Mouse (Mus musculus) gonadal fat pad, adult 2 months (tissue): ENCODE measurements around the gene Zdhhc24. TPM values are rescaled to one million over a fixed set of nuclear protein-coding genes. Genes with fewer than 3 reads are reported as not detected.
A peak's percentile ranks its signal among the peaks of the same experiment; 100 is the strongest.

Experiments used
- DNase-seq: peaks from one replicate; pipeline ENCODE4 v3.0.0-alpha.2; 2012; ENCODE audit warnings: low read depth
- polyA plus RNA-seq: library from polyadenylated mRNA; depleted of rRNA; stranded (reverse); fragments of >200 nt; gene quantifications from 2 replicates; pipeline ENCODE4 v1.2.3, GENCODE M21; 2012

Zdhhc24 gene
- polyA plus RNA-seq, 1 experiment = 38.7 TPM

DNA sequence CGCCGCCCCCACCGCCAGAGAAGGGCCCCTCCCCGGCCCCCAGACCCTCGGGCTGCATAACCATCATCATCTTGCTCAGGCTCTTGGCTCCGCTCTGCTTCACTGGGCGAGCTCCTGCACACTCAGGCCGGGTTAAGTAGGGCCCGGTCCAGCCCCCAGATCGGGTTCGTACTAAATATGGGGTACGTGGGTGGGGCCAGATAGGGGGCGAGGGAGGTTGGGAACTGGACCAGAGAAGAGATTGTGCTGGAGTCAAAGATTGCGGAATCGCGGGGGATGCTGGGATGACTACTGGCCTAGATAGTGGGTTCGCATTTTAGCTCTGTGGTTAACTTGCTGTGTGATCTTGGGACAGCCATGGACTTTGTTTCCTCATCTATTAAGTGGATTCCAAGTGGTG lies 683 bp upstream of the Zdhhc24 start, which contains the start of gene Actn3:
Gene Actn3, minus strand, starts transcription at position 125 of the 400 bp plus-strand sequence.
- DNase-seq = no peak

DNA sequence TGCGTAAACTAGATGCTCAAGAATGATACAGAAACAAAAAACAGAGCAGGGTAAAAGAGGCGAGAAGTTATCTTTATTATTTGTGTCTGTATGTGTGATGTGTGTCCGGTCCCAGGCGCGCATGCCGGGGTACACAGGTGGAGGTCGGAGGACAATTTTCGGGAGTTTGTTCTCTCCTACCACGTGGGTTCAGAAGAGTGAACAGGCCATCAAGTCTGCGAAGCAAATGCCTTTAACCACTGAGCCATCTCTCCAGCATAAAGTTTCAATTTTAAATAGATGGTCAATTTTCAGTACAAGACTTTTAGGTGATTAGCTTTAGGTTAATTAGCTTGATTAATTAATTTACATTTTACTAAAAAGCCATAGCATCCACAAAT lies 846 bp downstream of the Zdhhc24 start:
- DNase-seq = no peak

DNA sequence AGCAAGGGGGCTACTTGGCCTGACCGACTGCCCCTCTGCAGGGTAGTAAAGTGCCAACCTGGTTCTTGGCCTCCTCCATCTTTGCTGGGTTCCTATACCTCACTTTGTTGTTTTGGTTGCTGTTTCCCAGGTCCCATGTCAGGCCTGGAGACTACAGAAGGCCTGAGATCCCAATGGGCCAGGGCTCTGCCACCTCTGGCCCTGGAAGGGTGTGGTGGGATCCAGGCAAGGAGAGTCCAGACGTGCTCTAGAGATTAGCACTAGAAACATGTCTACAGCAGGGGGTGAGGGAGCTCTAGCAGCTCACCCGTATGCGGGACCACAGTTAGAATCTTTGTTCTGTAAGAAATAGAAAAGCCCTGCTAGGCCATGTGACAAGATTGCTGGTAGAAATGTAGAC lies 5.5 kb downstream of the Zdhhc24 start:
- no peak for DNase-seq

DNA sequence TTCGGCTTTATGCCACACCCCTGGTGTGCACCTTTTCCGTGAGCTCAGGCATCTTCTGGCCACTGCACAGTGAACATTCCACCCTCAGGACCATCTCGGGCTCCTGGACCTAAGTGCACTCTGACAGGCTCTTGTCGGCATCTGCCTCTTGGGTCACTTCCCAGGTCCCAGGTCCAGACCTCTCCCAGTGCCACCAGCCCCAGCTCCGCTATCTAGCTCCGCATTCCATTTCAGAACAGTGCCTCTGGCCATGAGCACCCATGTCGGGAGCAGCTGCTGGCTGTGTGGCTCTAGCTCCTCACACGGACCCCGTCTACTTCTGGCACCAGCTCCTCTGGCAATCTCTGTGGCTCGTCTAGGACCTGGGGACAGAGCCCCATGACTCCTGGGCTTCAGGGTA lies 11.3 kb downstream of the Zdhhc24 start:
- no peak for DNase-seq

DNA sequence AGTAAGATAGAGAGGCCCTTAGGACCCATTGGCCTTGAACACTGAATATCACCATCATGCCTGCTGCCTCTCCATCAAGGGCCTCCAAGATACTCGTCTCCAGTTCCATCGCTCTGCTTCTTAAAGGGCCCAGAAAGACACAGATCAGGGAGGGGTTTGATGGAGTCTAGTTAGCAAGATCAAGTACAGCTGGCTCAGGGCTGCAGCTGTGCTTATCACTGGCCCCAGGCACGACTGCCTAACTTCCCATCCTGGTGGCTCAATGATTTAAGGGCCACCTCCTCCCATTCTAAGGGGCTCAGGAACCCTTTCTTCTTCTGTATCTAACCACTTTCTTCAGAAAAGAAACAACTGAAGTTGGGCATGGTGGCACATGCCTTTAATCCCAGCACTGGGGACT lies 13.3 kb downstream of the Zdhhc24 start:
- no peak for DNase-seq

DNA sequence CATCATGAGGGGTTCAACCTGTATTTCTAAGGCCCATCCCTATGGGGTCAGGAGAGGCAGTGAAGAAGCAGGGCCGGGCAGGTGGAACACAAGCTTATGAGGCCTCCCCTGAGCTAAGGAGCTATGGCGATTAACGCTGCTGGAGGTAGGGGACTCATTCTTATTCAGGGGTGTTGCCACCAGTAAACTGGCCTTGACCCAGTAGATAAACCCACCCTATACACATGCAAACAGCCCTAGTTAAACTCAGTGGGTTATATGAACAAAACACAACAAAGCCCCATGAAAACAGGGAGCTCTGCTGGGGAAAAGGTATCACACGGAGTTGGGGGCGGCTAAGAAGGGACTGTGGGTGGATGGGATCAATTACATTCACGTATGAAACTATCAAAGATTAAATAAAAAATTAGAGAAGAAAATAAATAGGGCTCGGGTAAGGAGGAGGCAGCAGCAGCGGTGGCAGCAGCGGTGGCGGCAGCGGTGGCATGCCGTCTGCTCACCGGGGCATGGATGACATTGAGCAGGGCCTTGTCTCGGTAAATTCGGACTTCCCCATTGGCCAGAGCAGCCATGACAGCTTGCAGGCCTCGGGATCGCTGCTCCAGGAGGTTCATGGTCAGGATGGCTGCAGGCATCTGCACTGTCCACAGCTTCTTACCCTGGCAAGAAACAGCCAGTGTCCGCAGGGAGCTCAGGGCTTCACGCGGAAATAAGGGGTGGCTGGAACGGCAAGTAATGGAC lies 18.5 kb downstream of the Zdhhc24 start:
- DNase-seq = no peak

DNA sequence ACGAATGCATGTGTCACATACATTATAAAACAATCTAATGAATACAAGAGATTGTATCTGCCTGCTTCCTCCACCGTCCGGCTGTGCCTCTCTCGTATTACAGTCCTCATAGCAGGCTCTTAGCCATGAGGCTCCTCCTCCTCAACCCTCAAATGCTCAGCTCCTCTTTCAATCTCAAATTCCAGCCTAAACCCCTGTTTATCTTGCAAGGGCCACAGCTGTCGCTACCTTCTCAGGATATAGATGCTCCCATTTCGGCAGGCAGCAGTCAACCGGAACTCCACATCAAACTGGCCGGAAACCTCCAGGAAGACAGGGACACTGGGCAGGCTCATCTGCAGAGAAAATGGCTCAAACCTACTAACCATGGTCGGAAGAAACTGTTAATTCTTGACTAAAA lies 20.5 kb downstream of the Zdhhc24 start:
- DNase-seq = no peak

DNA sequence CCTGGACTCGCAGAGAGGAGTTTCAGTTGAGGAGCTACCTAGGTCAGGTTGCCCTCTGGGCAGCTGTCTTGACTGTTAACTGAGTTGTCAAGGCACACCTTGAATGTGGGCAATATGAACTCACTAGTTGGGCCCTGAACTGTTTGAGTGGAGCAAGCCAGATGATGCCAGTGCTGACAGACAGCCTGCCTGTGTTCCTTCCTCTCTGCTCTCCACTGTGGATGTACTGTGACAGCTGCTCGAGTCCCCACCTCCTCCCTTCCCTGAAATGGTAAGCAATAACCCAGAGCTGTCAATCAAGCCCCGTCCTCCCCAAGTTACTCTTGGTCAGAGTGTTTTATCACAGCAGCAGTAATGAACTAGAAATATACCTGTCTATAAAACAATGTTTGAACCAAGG lies 21.4 kb downstream of the Zdhhc24 start:
- no peak for DNase-seq

DNA sequence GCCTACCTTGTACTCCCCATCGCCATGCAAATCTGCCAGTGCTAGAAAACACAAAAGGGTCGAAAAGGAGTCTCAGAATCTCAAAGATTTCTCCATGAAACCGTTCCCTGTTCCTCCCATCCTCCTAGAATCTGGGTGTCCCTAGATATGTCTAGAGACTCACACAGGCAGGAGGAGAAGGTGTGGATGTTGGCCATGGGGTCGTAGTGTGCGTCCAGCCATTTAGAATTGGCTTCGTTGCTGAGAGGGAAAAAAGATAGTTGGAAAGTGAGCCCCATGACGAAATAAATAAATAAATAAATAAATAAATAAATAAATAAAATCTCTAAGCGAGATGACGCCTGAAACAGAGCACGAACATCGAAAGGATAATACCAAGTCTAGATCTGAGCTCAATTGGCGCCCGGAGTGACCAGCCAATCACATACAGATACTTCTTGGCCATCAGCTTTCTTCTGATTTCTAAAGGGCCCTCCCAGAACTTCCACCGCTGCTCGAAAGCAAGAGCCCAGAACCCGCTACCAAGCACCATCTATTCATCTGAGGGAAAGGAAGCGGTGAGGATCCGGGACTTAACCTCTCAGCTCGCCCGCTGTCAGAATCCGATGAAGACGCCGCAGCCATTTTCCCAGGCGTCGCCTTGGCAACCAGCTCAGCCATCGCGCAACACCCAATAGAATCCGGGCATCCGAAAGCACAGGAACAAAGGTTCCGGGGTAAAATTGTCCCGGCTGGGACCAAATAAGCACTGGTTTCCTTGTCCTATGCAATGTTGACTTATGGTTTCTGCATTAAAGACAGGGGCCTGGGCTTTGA lies 27.7 kb downstream of the Zdhhc24 start, which contains the start of gene Bbs1:
Gene Bbs1, minus strand, starts transcription at position 650 of the 816 bp plus-strand sequence.
- DNase-seq = no peak

DNA sequence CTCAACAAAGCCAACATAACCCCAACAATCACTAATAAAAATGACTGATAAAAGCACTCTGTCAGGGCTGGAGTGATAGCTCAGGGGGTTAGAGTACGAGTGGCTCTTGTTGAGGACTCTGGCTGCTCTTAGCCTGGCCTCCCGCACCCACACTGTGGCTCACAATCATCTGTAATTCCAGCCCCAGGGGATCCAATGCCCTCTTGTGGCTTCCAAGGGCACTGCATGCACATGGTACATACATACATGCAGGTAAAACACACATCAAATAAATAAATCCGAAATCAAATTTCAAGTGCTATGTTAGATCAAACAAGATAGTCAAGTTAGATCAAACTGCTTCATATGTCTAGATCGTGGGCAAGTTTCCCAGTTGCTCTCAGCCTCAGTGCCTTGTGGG lies 29.6 kb downstream of the Zdhhc24 start:
- no peak for DNase-seq

DNA sequence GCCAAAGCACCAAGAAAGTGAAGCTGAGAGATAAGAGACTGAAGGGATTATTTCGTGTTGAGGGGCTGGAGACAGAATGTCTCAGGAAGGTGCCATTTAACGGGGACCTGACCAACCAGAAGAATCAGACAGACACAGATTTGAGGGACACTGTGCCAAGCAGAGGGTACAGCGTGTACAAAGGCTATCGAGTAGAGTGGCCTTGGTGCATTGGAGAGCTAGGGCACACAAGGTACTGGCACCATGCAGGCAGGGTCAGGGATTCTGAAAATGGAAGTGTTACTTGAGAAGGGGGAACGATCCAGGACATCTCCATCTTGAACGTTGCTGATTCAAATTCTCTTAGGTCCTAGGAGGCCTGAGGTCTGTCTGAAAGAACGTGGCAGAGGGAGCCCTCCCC lies 30.9 kb downstream of the Zdhhc24 start:
- DNase-seq = no peak

DNA sequence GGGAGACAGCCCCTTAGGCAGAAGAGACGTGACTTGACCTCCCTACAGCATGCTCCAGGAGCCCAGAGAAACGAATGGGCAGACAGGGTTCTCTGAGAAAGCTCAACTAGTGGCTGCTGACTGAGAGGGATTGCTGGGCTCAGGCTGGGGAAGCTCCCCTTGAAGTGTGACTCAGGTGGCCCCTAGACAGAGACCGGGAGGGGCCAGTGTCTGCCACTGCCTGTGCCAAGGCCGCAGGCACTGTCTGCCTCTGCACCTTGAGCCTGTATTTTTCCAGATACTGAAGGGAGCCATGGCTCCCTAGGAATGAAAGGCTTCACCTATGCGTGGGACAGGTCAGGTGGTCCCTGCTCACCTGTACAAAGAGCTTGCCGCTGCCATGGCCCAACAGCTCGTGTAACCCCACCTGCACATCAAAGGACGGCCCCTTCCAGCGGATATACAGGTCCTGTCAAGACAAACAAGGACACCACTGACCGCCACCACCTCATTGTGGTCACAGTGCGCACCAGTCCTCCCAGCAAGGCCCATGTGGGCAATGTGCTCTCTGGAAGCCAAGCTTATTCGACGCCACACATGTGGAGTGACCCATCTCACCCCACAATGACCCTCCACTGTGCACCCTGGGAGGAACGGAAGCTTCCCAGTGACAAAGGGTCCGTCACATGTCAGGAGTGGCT lies 37.6 kb downstream of the Zdhhc24 start:
- DNase-seq = no peak

DNA sequence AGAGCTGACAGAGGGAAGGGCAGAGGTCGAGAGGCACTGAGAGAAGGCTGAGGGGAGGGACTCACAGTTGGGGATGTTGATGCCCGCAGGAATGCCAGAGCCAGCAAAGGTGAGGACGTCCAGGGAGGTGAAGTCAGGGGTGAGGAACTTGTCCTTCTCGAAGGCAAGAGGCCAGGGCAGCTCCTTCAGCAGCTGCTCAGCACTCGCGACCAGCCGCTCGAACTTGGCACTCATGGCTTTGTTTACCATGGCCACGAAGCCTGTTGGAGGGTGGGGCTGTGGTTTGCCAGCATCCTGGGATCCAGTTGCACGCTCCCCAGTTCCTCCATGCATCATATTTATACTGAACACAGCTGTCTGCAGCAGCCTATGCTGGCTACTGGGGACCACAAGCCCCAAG lies 38.4 kb downstream of the Zdhhc24 start:
- DNase-seq = no peak

DNA sequence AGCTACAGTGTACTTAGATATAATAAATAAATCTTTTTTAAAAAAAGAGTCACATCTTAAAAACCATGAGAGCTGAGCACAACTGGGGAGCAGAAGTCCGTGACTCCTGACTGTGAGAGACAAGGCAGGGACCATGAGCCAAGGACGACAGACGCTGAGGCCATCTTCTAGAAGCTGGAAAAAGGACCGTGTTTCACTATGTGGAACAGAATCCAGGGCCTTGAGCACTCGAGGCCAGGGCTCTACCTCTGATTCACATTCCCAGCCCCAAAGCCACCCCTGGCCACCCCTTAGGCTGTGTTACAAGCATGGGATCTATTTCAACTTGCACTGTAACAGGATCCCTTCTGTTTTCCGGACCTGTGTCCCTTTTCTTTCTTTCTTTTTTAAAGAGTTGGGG lies 41.2 kb downstream of the Zdhhc24 start:
- no peak for DNase-seq

DNA sequence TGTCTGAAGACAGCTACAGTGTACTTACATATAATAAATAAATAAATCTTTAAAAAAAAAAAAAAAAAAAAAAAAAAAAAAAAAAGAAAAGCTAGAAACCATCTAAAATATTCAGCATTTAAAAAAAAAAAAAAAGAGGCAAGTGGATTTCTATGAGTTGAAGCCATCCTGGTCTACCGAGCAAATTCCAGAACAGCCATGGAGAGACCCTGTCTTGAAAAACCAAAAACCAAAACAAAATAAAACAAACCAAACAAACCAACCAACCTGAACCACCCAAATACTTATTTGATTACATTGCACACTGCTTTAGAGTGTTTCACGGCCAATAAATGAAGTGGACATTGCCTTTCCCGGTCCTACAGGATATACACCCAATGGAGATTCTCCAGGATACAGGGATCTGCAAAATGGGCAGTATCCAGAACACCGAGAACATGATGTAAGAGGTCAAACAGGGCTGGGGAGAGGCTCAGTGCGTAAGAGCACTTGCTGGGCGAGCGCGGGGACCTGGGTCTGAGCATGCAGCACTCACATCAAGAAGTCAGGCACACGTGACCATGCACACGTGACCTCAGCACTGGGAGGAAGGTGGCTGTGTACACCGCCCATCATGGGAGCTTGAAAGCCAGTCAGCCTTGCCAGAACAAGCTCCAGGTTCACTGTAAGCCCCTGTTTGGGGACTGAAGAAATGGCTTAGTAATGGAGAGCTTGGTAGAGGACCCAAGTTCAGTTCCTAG lies 46.8 kb downstream of the Zdhhc24 start:
- DNase-seq = no peak

DNA sequence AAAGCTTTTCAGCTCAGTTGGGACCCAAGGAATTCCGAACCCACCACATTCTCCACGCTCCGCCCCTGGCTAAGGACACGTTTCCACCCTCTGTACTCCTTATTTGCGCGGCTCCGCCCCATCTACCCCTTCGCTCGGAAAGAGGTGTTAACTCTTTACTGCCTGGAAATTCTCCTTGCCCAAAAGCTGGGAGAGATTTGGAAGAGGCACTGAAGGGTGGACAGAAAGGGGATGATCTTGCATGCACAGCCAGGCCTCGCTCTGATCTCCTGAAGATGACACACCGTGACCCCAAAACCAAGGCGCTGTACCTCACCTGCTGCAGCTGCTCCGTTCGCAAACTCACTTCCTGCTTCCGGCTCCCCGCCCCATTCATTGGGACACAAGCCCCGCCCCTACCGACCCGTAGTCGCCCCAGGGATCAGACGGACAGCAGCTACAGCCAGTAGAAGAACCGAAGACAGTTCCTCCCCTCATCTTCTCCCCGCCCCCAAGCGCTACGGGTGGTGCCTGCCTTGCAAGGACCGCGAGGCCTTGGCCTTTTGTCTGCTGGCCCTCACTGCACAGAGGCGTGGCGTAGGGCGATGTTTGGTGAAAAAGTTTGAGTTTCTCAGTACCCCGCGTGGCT lies 49.5 kb downstream of the Zdhhc24 start, which contains the start of gene Dpp3:
Gene Dpp3, minus strand, starts transcription at position 384 of the 628 bp plus-strand sequence.
- DNase-seq = peak; percentile 78

DNA sequence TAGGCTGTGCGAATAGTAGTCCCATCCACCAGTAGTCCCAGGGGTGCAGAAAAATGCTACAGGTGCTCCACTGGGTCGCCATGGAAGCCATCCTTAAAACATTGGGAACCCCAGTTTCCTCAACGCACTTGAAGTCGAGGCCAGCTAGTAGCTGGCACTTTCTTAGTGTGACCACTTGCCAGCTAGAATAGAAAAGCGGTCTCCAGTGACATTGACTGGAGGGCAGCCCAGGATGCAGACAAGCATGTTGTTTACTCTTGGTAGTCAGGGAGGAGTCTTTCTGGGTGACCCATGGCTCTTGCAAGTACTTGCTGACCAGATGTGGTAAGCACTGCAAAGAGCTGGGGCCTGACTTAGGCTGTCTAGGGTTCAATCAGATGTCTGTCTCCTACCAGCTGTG lies 50.3 kb downstream of the Zdhhc24 start:
- no peak for DNase-seq
